ENCODE assay signal across 8 mouse cellular contexts in the genomic region with DNA sequence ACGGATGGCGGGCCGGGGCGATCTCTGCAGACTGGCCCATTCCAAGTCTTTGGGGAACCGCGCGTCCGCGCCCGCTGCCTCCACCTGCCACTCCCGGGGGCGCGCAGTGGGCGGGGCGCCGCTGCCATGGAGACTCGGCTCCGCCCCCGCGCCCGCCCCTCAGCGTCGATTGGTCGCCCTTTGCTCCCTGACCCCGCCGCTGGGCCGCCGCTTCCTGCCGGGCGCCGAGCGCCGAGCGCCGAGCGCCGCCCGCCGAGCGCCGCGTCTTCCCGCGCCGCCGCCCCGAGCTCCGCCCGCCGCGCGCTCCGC. TPM values are rescaled to one million over a fixed set of nuclear protein-coding genes. Genes with fewer than 3 reads are reported as not detected.
DNase-seq lines count a peak whose midpoint lies in the region; ATAC-seq and TF ChIP-seq lines count a peak whose summit lies in the region.

A gene (plus strand): TSS at position 216 of the 309 bp plus-strand sequence.

- peak; percentile 92 for ATAC-seq in lung, embryonic 16.5 days (ENCODE audit: low read depth)

- H3K4me3 ChIP-seq in cerebellum, adult 2 months (replicated peaks; ENCODE audit: insufficient read depth, low read depth, low read length): peak within 1 kb of the TSS; percentile 80
- H3K4me3 ChIP-seq in hindbrain, embryonic 10.5 days: peak within 1 kb of the TSS; percentile 96
- H3K4me3 ChIP-seq in lung, embryonic 16.5 days (ENCODE audit: low read length): peak within 1 kb of the TSS; percentile 72

- H3K4me1 ChIP-seq in cerebellum, adult 2 months (ENCODE audit: control insufficient read depth, insufficient read depth, low read length): peaks cover 6% of the 10 kb centered on the region; the same call in 1 of the 2 replicates
- H3K4me1 ChIP-seq in hindbrain, embryonic 10.5 days (replicated peaks): peaks cover 50% of the 10 kb centered on the region
- H3K4me1 ChIP-seq in lung, embryonic 16.5 days (replicated peaks; ENCODE audit: control insufficient read depth, insufficient read depth, low read length): peaks cover 12% of the 10 kb centered on the region

- H3K27me3 ChIP-seq in cerebellum, adult 2 months (ENCODE audit: control insufficient read depth, insufficient read depth, low read length): no peaks in the 10 kb centered on the region
- 0 out of 2 replicates have a peak, but pooled peaks cover 12% of the 10 kb centered on the region for H3K27me3 ChIP-seq in hindbrain, embryonic 10.5 days (ENCODE audit: insufficient read depth, poor library complexity, severe bottlenecking)
- no peaks in the 10 kb centered on the region for H3K27me3 ChIP-seq in lung, embryonic 16.5 days (ENCODE audit: control insufficient read depth, insufficient read depth, low read depth, low read length)

- H3K4me2 ChIP-seq in lung, embryonic 16.5 days (ENCODE audit: low read depth, low read length): peak within 1 kb of the TSS; percentile 96

- WGBS in cerebellum, adult 2 months: under 1% methylated on average over 48 of the region's 53 CpGs
- under 1% methylated on average over 53 of the region's 53 CpGs for WGBS in hindbrain, embryonic 10.5 days
- WGBS in lung, embryonic 16.5 days: under 1% methylated on average over 45 of the region's 53 CpGs

- peak; percentile 91 for DNase-seq in MN1 (ENCODE audit: low spot score)
- peak; percentile 90 to 93 for DNase-seq in cerebellum, adult 2 months
- peak; percentile 70 to 92 for DNase-seq in frontal cortex, adult 2 months (ENCODE audit: extremely low spot score in 1 of 2, low spot score in 1 of 2)
- peak; percentile 85 for DNase-seq in hindbrain, embryonic 10.5 days (ENCODE audit: low spot score)
- peak; percentile 93 for DNase-seq in layer of hippocampus, adult 9-11 months
- peak; percentile 56 for DNase-seq in ovary, postnatal 10 days (ENCODE audit: low spot score)
- peak; percentile 92 for DNase-seq in thymus, postnatal 0 days (ENCODE audit: low spot score)

- peak within 1 kb of the TSS; percentile 10 for H3K27ac ChIP-seq in cerebellum, adult 2 months (ENCODE audit: insufficient read depth, low read length)
- H3K27ac ChIP-seq in hindbrain, embryonic 10.5 days: peak within 1 kb of the TSS; percentile 94
- peak within 1 kb of the TSS; percentile 66 for H3K27ac ChIP-seq in lung, embryonic 16.5 days (ENCODE audit: low read length)

- no peaks in the 10 kb centered on the region for H3K9me3 ChIP-seq in hindbrain, embryonic 10.5 days
- H3K9me3 ChIP-seq in lung, embryonic 16.5 days (ENCODE audit: control insufficient read depth, low read length): no peaks in the 10 kb centered on the region

- peak; percentile 54; the same call in 1 of the 2 replicates for TF ChIP-seq POLR2A in cerebellum, adult 2 months (IDR thresholded peaks at IDR 0.05; ENCODE audit: borderline replicate concordance, insufficient read depth, low read length)

- peak within 1 kb of the TSS; percentile 92 for H3K9ac ChIP-seq in lung, embryonic 16.5 days (ENCODE audit: low read length)

- H3K36me3 ChIP-seq in hindbrain, embryonic 10.5 days: 0 out of 2 replicates have a peak, but pooled peaks cover 5% of the 10 kb centered on the region
- H3K36me3 ChIP-seq in lung, embryonic 16.5 days (ENCODE audit: control insufficient read depth, insufficient read depth, low read length): peaks cover 2% of the 10 kb centered on the region; the same call in 1 of the 2 replicates

- no peak for TF ChIP-seq CTCF in cerebellum, adult 2 months (IDR thresholded peaks at IDR 0.05; ENCODE audit: borderline replicate concordance, insufficient read depth, low read depth, low read length)

RNA-seq across cellular contexts. Expression of the gene that starts here (rescaled TPM):
- 22.6 and 23.8 TPM in 2 replicates for polyA plus RNA-seq in cerebellum, adult 2 months (2012; rRNA removed)
- 27.9 and 33.2 TPM in 2 replicates for polyA plus RNA-seq in frontal cortex, adult 2 months (2012; rRNA removed)
- polyA plus RNA-seq in hindbrain, embryonic 10.5 days (2016; fragmentation: Nextera tagmentation; extraction: Ambion mirVana): 42.2 and 56.0 TPM in 2 replicates
- polyA plus RNA-seq in lung, embryonic 16.5 days (2015; fragmentation: Nextera tagmentation; extraction: Ambion mirVana): 36.8 and 46.4 TPM in 2 replicates
- 70.9 and 73.9 TPM in 2 replicates for polyA plus RNA-seq in thymus, postnatal 0 days (2015; fragmentation: Nextera tagmentation; extraction: Ambion mirVana)

Comparison
In these comparisons a context has a peak if more than half of its experiments do, and no peak if none do; other contexts are left out.
1. Peak in every context shown above with its lines: DNase-seq, ATAC-seq, H3K4me3 ChIP-seq and H3K27ac ChIP-seq.
2. H3K27ac ChIP-seq: peak in every context shown above with its lines; median percentile 94 in hindbrain, embryonic 10.5 days; 66 in lung, embryonic 16.5 days; 10 in cerebellum, adult 2 months.